Mouse (Mus musculus) spleen, adult 2 months (tissue): ENCODE measurements around the gene Gars.

Experiments used
- CTCF ChIP-seq: fragments of 200-500 bp; IDR thresholded peaks from 2 replicates; pipeline ENCODE4 v1.5.1; 2011; ENCODE audit warnings: mild to moderate bottlenecking, inconsistent platforms; ENCODE audit not compliant: insufficient read depth, insufficient read length, insufficient replicate concordance; ENCODE audit errors: extremely low read depth
- POLR2A ChIP-seq: fragments of 200-500 bp; IDR thresholded peaks from 2 replicates; pipeline ENCODE4 v1.6.1; 2011; ENCODE audit warnings: low read depth, low read length, inconsistent platforms

GRCm38 (mm10) chr6:55038671-55039445 lies 1.1 kb downstream of the Gars start:
- TF ChIP-seq POLR2A (no peak), CTCF (no peak)
